Mouse (Mus musculus) frontal cortex, postnatal 25 days (tissue): Measurements from ENCODE around the gene Casc3.
A peak's percentile ranks its signal among the peaks of the same experiment; 100 is the strongest.

Experiments
- DNase-seq, 2 experiments: peaks; one replicate each; pipeline ENCODE4 v3.0.0; 2022; ENCODE audit warnings: low spot score in 2 of 2

Casc3 gene

GRCm38 (mm10) chr11:98835296-98835695 lies 30.6 kb downstream of the Casc3 start:
- no peak for DNase-seq

- no peak for DNase-seq
Measured at GRCm38 (mm10) chr11:98835725-98836124, 31.0 kb downstream of the Casc3 start.

- no peak for DNase-seq
Measured at GRCm38 (mm10) chr11:98836128-98836527, 31.4 kb downstream of the Casc3 start.

- peak; percentile 53 to 63 for DNase-seq
Measured at GRCm38 (mm10) chr11:98836651-98837141, 32.0 kb downstream of the Casc3 start, which contains the start of gene Rapgefl1. TSS of gene Rapgefl1 (plus strand) at chr11:98836785.

- no peak for DNase-seq
Measured at GRCm38 (mm10) chr11:98837231-98837704, 32.6 kb downstream of the Casc3 start.

- no peak for DNase-seq
Measured at GRCm38 (mm10) chr11:98837917-98838316, 33.2 kb downstream of the Casc3 start.

- peak in 1 of 2 experiments; percentile 66 for DNase-seq
Measured at GRCm38 (mm10) chr11:98838512-98838911, 33.8 kb downstream of the Casc3 start.

- no peak for DNase-seq
Measured at GRCm38 (mm10) chr11:98839402-98839801, 34.7 kb downstream of the Casc3 start.

- no peak for DNase-seq
Measured at GRCm38 (mm10) chr11:98839897-98840296, 35.2 kb downstream of the Casc3 start.

- no peak for DNase-seq
Measured at GRCm38 (mm10) chr11:98846016-98846415, 41.3 kb downstream of the Casc3 start.

GRCm38 (mm10) chr11:98846865-98847604 lies 42.3 kb downstream of the Casc3 start:
- DNase-seq, result no peak

GRCm38 (mm10) chr11:98849196-98849894 lies 44.6 kb downstream of the Casc3 start:
- no peak for DNase-seq

- no peak for DNase-seq
Measured at GRCm38 (mm10) chr11:98850100-98851093, 45.7 kb downstream of the Casc3 start.

GRCm38 (mm10) chr11:98854116-98854515 lies 49.4 kb downstream of the Casc3 start:
- no peak for DNase-seq

- DNase-seq, result no peak
Measured at GRCm38 (mm10) chr11:98854659-98855058, 50.0 kb downstream of the Casc3 start.

- peak; percentile 86 to 92 for DNase-seq
Measured at GRCm38 (mm10) chr11:98858759-98859731, 54.3 kb downstream of the Casc3 start.

- DNase-seq, result peak; percentile 91 to 94
Measured at GRCm38 (mm10) chr11:98863028-98863750, 58.5 kb downstream of the Casc3 start, which contains the start of gene Wipf2. TSS of gene Wipf2 (plus strand) at chr11:98863638.

- DNase-seq, result no peak
Measured at GRCm38 (mm10) chr11:98863751-98864429, 59.2 kb downstream of the Casc3 start.

- DNase-seq, result no peak
Measured at GRCm38 (mm10) chr11:98867293-98867692, 62.6 kb downstream of the Casc3 start.
